ENCODE assay signal across 9 mouse cellular contexts in genomic region chr16:75343028-75343901, GRCm38 (mm10).
DNase-seq lines count a peak whose midpoint lies in the region; ATAC-seq and TF ChIP-seq lines count a peak whose summit lies in the region.
"Had no signal": no experiment of that assay in that cellular context is flagged by ENCODE, and none has a peak within 500 bp of the region (broad histone marks: within the 10 kb centered on the region; RNA-seq: fewer than 3 reads in every experiment).

No protein-coding gene starts in this region.

- no peak overlapping the region for H3K4me2 ChIP-seq in hindbrain, embryonic 14.5 days (replicated peaks)
- no peak overlapping the region for H3K4me2 ChIP-seq in hindbrain, embryonic 13.5 days
- 0 out of 2 replicates have a peak overlapping the region, but pooled peaks have one; percentile 2 for H3K4me2 ChIP-seq in embryonic facial prominence, embryonic 12.5 days (replicated peaks)
- H3K4me2 ChIP-seq in liver, embryonic 12.5 days, result peak overlapping the region; percentile 55
- H3K4me2 ChIP-seq: neural tube, embryonic 13.5 days had no signal

- no peak for TF ChIP-seq CTCF in G1E (IDR thresholded peaks at IDR 0.05; ENCODE audit: low read depth, low read length)

- no peak for ATAC-seq in hindbrain, embryonic 14.5 days (ENCODE audit: low FRiP score)
- no peak for ATAC-seq in hindbrain, embryonic 13.5 days (ENCODE audit: low FRiP score)
- ATAC-seq in G1E (ENCODE audit: extremely low read depth, insufficient number of reproducible peaks, low FRiP score, poor library complexity, severe bottlenecking), result peak; percentile 89
- ATAC-seq in embryonic facial prominence, embryonic 12.5 days (ENCODE audit: insufficient number of reproducible peaks, insufficient read depth, low FRiP score, low TSS enrichment), result no peak
- ATAC-seq in liver, embryonic 12.5 days, result peak; percentile 92

- intact Hi-C loops in heart, postnatal 36 days (cut with DNase I), result loop anchor here (2.0 kb wide), 1 partner anchor 1556 kb away; no protein-coding TSS in a partner anchor

- no peak overlapping the region for H3K4me3 ChIP-seq in hindbrain, embryonic 14.5 days (replicated peaks; ENCODE audit: low read length)
- H3K4me3 ChIP-seq in hindbrain, embryonic 13.5 days, result no peak overlapping the region
- no peak overlapping the region; the same call in 1 of the 2 replicates for H3K4me3 ChIP-seq in G1E (ENCODE audit: low read depth, low read length)
- no peak overlapping the region for H3K4me3 ChIP-seq in embryonic facial prominence, embryonic 12.5 days
- H3K4me3 ChIP-seq in liver, embryonic 12.5 days, result peak overlapping the region; percentile 28
- H3K4me3 ChIP-seq: neural tube, embryonic 13.5 days had no signal

- DNase-seq in hindbrain, embryonic 14.5 days (ENCODE audit: low spot score), result peak; percentile 72
- DNase-seq in G1E (ENCODE audit: low spot score), result peak; percentile 31
- no peak for DNase-seq in spleen, adult 18-20 months
- no peak for DNase-seq in layer of hippocampus, postnatal 25 days (ENCODE audit: extremely low spot score in 1 of 2, low spot score in 1 of 2)
- no peak for DNase-seq in heart, postnatal 36 days

- no peaks in the 10 kb centered on the region for H3K27me3 ChIP-seq in hindbrain, embryonic 14.5 days (ENCODE audit: control insufficient read depth, insufficient read depth, low read length)
- no peaks in the 10 kb centered on the region for H3K27me3 ChIP-seq in hindbrain, embryonic 13.5 days
- no peaks in the 10 kb centered on the region for H3K27me3 ChIP-seq in G1E (ENCODE audit: insufficient read depth, low read length)
- H3K27me3 ChIP-seq in embryonic facial prominence, embryonic 12.5 days, result no peaks in the 10 kb centered on the region
- H3K27me3 ChIP-seq in liver, embryonic 12.5 days (replicated peaks), result no peaks in the 10 kb centered on the region
- H3K27me3 ChIP-seq: neural tube, embryonic 13.5 days had no signal

- 55% methylated on average over 10 of the region's 11 CpGs for WGBS in hindbrain, embryonic 14.5 days
- 51% methylated on average over 11 of the region's 11 CpGs for WGBS in hindbrain, embryonic 13.5 days
- 31% methylated on average over 11 of the region's 11 CpGs for WGBS in embryonic facial prominence, embryonic 12.5 days
- 18% methylated on average over 10 of the region's 11 CpGs for WGBS in liver, embryonic 12.5 days (ENCODE audit: insufficient replicate concordance)

- no peaks in the 10 kb centered on the region for H3K4me1 ChIP-seq in hindbrain, embryonic 14.5 days (replicated peaks; ENCODE audit: control insufficient read depth, insufficient read depth, low read length)
- no peaks in the 10 kb centered on the region for H3K4me1 ChIP-seq in hindbrain, embryonic 13.5 days (replicated peaks)
- H3K4me1 ChIP-seq in G1E (ENCODE audit: insufficient read depth, low read depth, low read length), result peaks cover 34% of the 10 kb centered on the region
- no peaks in the 10 kb centered on the region for H3K4me1 ChIP-seq in embryonic facial prominence, embryonic 12.5 days
- peaks cover 17% of the 10 kb centered on the region for H3K4me1 ChIP-seq in liver, embryonic 12.5 days
- H3K4me1 ChIP-seq: neural tube, embryonic 13.5 days had no signal

- H3K9ac ChIP-seq in hindbrain, embryonic 14.5 days, result no peak overlapping the region
- no peak overlapping the region for H3K9ac ChIP-seq in hindbrain, embryonic 13.5 days
- H3K9ac ChIP-seq in embryonic facial prominence, embryonic 12.5 days, result no peak overlapping the region
- no peak overlapping the region for H3K9ac ChIP-seq in liver, embryonic 12.5 days
- H3K9ac ChIP-seq: neural tube, embryonic 13.5 days had no signal

- no peaks in the 10 kb centered on the region for H3K36me3 ChIP-seq in hindbrain, embryonic 14.5 days (replicated peaks; ENCODE audit: control insufficient read depth, insufficient read depth)
- H3K36me3 ChIP-seq in hindbrain, embryonic 13.5 days, result no peaks in the 10 kb centered on the region
- no peaks in the 10 kb centered on the region for H3K36me3 ChIP-seq in G1E (replicated peaks)
- H3K36me3 ChIP-seq in embryonic facial prominence, embryonic 12.5 days, result no peaks in the 10 kb centered on the region
- H3K36me3 ChIP-seq in liver, embryonic 12.5 days, result no peaks in the 10 kb centered on the region
- H3K36me3 ChIP-seq: neural tube, embryonic 13.5 days had no signal

- no peak overlapping the region for H3K27ac ChIP-seq in hindbrain, embryonic 14.5 days
- no peak overlapping the region for H3K27ac ChIP-seq in hindbrain, embryonic 13.5 days
- H3K27ac ChIP-seq in embryonic facial prominence, embryonic 12.5 days, result no peak overlapping the region
- 0 out of 2 replicates have a peak overlapping the region, but pooled peaks have one; percentile 21 for H3K27ac ChIP-seq in liver, embryonic 12.5 days
- H3K27ac ChIP-seq: neural tube, embryonic 13.5 days had no signal

- no peaks in the 10 kb centered on the region for H3K9me3 ChIP-seq in hindbrain, embryonic 14.5 days (ENCODE audit: control insufficient read depth, low read length)
- H3K9me3 ChIP-seq in hindbrain, embryonic 13.5 days, result no peaks in the 10 kb centered on the region
- no peaks in the 10 kb centered on the region for H3K9me3 ChIP-seq in G1E (replicated peaks)
- H3K9me3 ChIP-seq in embryonic facial prominence, embryonic 12.5 days, result no peaks in the 10 kb centered on the region
- no peaks in the 10 kb centered on the region for H3K9me3 ChIP-seq in liver, embryonic 12.5 days (replicated peaks)
- H3K9me3 ChIP-seq: neural tube, embryonic 13.5 days had no signal

Comparison
In these comparisons a context has a peak if more than half of its experiments do, and no peak if none do; other contexts are left out.
1. ATAC-seq: peak in G1E (single experiment) and liver, embryonic 12.5 days (single experiment); none in hindbrain, embryonic 14.5 days (single experiment), hindbrain, embryonic 13.5 days (single experiment) and embryonic facial prominence, embryonic 12.5 days (single experiment).
2. DNase-seq: peak in hindbrain, embryonic 14.5 days (single experiment) and G1E (single experiment); none in spleen, adult 18-20 months (0 of 2), layer of hippocampus, postnatal 25 days (0 of 2) and heart, postnatal 36 days (0 of 2).
3. H3K4me2 ChIP-seq: peak in embryonic facial prominence, embryonic 12.5 days (single experiment) and liver, embryonic 12.5 days (single experiment); none in hindbrain, embryonic 14.5 days (single experiment) and hindbrain, embryonic 13.5 days (single experiment).